Comparison of ENCODE assay signal across 15 mouse cellular contexts in the genomic region with DNA sequence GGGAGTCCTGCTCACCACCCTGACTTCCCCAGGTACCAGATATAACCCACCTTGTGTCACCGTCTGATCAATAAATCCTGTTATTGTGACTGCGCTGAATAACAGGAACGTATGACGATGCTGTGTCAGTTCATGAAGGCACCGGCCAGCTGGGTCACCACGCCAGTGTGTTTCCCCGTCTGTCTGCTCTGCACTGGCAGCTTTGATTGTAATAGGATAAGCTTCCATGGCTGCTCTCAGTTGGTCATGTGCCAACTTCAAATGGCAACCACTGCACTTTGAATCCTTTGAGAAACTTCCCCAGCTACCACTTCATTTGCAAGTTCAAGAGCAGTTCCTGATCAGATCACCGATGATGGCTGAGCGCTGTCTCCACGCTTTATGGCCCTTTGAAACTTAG. TPM values are rescaled to one million over a fixed set of nuclear protein-coding genes. Genes with fewer than 3 reads are reported as not detected.
A peak's percentile ranks its signal among the peaks of the same experiment; 100 is the strongest.
DNase-seq lines count a peak whose midpoint lies in the region; ATAC-seq and TF ChIP-seq lines count a peak whose summit lies in the region.
"Had no signal": no experiment of that assay in that cellular context is flagged by ENCODE, and none has a peak within 500 bp of the region (broad histone marks: within the 10 kb centered on the region; RNA-seq: fewer than 3 reads in every experiment).

No protein-coding gene starts in this region.

- no peaks in the 10 kb centered on the region for H3K36me3 ChIP-seq in embryonic facial prominence, embryonic 14.5 days (ENCODE audit: control insufficient read depth, insufficient read depth, low read length)
- no peaks in the 10 kb centered on the region for H3K36me3 ChIP-seq in embryonic facial prominence, embryonic 10.5 days (replicated peaks)
- H3K36me3 ChIP-seq: embryonic facial prominence, embryonic 13.5 days; forebrain, embryonic 15.5 days had no signal

- no peaks in the 10 kb centered on the region for H3K27me3 ChIP-seq in embryonic facial prominence, embryonic 14.5 days (replicated peaks; ENCODE audit: control insufficient read depth, insufficient read depth, low read length)
- H3K27me3 ChIP-seq in embryonic facial prominence, embryonic 10.5 days (replicated peaks; ENCODE audit: low read depth, poor library complexity, severe bottlenecking), result no peaks in the 10 kb centered on the region
- H3K27me3 ChIP-seq: embryonic facial prominence, embryonic 13.5 days; forebrain, embryonic 15.5 days; liver, embryonic 15.5 days; megakaryocyte, embryonic 14.5 days had no signal

- no peak for TF ChIP-seq CTCF in layer of hippocampus, adult 2 months (conservative IDR thresholded peaks at IDR 0.05)

- H3K9ac ChIP-seq in embryonic facial prominence, embryonic 14.5 days (ENCODE audit: low read depth, low read length), result no peak overlapping the region
- H3K9ac ChIP-seq: embryonic facial prominence, embryonic 13.5 days; forebrain, embryonic 15.5 days; liver, embryonic 15.5 days had no signal

- WGBS in embryonic facial prominence, embryonic 14.5 days, result 81% methylated on average over 10 of the region's 10 CpGs
- WGBS in embryonic facial prominence, embryonic 10.5 days, result 93% methylated on average over 10 of the region's 10 CpGs

- peak; percentile 46 for DNase-seq in embryonic facial prominence, embryonic 14.5 days (ENCODE audit: low spot score)
- no peak for DNase-seq in embryonic facial prominence, embryonic 10.5 days (ENCODE audit: low spot score)
- DNase-seq in layer of hippocampus, adult 2 months (ENCODE audit: low spot score in 2 of 2), result no peak
- no peak for DNase-seq in layer of hippocampus, postnatal 14 days (ENCODE audit: low spot score in 2 of 2)
- DNase-seq in retina, postnatal 1 day, result peak; percentile 49
- no peak for DNase-seq in retina, embryonic 14.5 days (ENCODE audit: low spot score)
- DNase-seq in skeletal muscle tissue, adult 2 months (ENCODE audit: low read depth, low spot score), result peak; percentile 27
- DNase-seq in adipocyte (ENCODE audit: low spot score), result no peak
- DNase-seq: cerebellum, adult 9-11 months; gastrocnemius, postnatal 36 days; thymus, postnatal 4 days had no signal

- H3K27ac ChIP-seq in embryonic facial prominence, embryonic 14.5 days (replicated peaks; ENCODE audit: low read depth, low read length), result no peak overlapping the region
- no peak overlapping the region for H3K27ac ChIP-seq in embryonic facial prominence, embryonic 10.5 days (replicated peaks)
- H3K27ac ChIP-seq in layer of hippocampus, adult 2 months, result peak overlapping the region; percentile 41; the same call in 1 of the 2 replicates
- H3K27ac ChIP-seq: embryonic facial prominence, embryonic 13.5 days; forebrain, embryonic 15.5 days; liver, embryonic 15.5 days had no signal

- no peak overlapping the region for H3K4me3 ChIP-seq in embryonic facial prominence, embryonic 14.5 days (ENCODE audit: low read depth, low read length)
- no peak overlapping the region for H3K4me3 ChIP-seq in embryonic facial prominence, embryonic 10.5 days
- H3K4me3 ChIP-seq in layer of hippocampus, adult 2 months, result no peak overlapping the region
- H3K4me3 ChIP-seq: embryonic facial prominence, embryonic 13.5 days; forebrain, embryonic 15.5 days; liver, embryonic 15.5 days; megakaryocyte, embryonic 14.5 days had no signal

- no peak for ATAC-seq in embryonic facial prominence, embryonic 14.5 days (ENCODE audit: low read depth)
- ATAC-seq: forebrain, embryonic 15.5 days had no signal

- H3K9me3 ChIP-seq in embryonic facial prominence, embryonic 14.5 days (ENCODE audit: control insufficient read depth, low read length), result no peaks in the 10 kb centered on the region
- H3K9me3 ChIP-seq in embryonic facial prominence, embryonic 10.5 days, result no peaks in the 10 kb centered on the region
- H3K9me3 ChIP-seq: embryonic facial prominence, embryonic 13.5 days; forebrain, embryonic 15.5 days; liver, embryonic 15.5 days; megakaryocyte, embryonic 14.5 days had no signal

- 0 out of 2 replicates have a peak, but pooled peaks cover 6% of the 10 kb centered on the region for H3K4me1 ChIP-seq in embryonic facial prominence, embryonic 14.5 days (ENCODE audit: control insufficient read depth, insufficient read depth, low read length)
- peaks cover 14% of the 10 kb centered on the region for H3K4me1 ChIP-seq in embryonic facial prominence, embryonic 10.5 days

- no peak overlapping the region for H3K4me2 ChIP-seq in embryonic facial prominence, embryonic 14.5 days (ENCODE audit: low read depth, low read length)
- H3K4me2 ChIP-seq: embryonic facial prominence, embryonic 13.5 days; forebrain, embryonic 15.5 days; liver, embryonic 15.5 days had no signal

RNA-seq across cellular contexts. Expression of gene March8, which starts 45.8 kb away (rescaled TPM):
- 31.8 and 32.1 TPM in 2 replicates for polyA plus RNA-seq in embryonic facial prominence, embryonic 14.5 days (2014; fragmentation: Nextera tagmentation; extraction: Ambion mirVana)
- 24.7 and 26.5 TPM in 2 replicates for polyA plus RNA-seq in embryonic facial prominence, embryonic 10.5 days (2016; fragmentation: Nextera tagmentation; extraction: Ambion mirVana)
- 10 to 100 TPM; 46.7 to 48.6 TPM for total RNA-seq in layer of hippocampus, adult 2 months (2021)
- 10 to 100 TPM; 69.2 to 73.9 TPM for total RNA-seq in layer of hippocampus, postnatal 14 days (2021)

Comparison
In these comparisons a context has a peak if more than half of its experiments do, and no peak if none do; other contexts are left out.
1. DNase-seq: peak in embryonic facial prominence, embryonic 14.5 days (single experiment), retina, postnatal 1 day (single experiment) and skeletal muscle tissue, adult 2 months (single experiment); none in embryonic facial prominence, embryonic 10.5 days (single experiment), layer of hippocampus, adult 2 months (0 of 2), layer of hippocampus, postnatal 14 days (0 of 2), retina, embryonic 14.5 days (single experiment) and adipocyte (single experiment).